Mouse (Mus musculus) testis, postnatal 10 days (tissue): Measurements from ENCODE around the gene Adad2.

Source experiments
- DNase-seq: peaks from one replicate; pipeline ENCODE4 v3.0.0; 2021; ENCODE audit warnings: low spot score

Gene Adad2

GRCm38 (mm10) chr8:119641058-119641457, 28.5 kb downstream of the Adad2 start:
- DNase-seq: no peak

- DNase-seq: no peak
These were observed 30.4 kb downstream of the Adad2 start for GRCm38 (mm10) chr8:119642960-119643359.

GRCm38 (mm10) chr8:119644429-119644960, 31.9 kb downstream of the Adad2 start:
- no peak for DNase-seq

DNA sequence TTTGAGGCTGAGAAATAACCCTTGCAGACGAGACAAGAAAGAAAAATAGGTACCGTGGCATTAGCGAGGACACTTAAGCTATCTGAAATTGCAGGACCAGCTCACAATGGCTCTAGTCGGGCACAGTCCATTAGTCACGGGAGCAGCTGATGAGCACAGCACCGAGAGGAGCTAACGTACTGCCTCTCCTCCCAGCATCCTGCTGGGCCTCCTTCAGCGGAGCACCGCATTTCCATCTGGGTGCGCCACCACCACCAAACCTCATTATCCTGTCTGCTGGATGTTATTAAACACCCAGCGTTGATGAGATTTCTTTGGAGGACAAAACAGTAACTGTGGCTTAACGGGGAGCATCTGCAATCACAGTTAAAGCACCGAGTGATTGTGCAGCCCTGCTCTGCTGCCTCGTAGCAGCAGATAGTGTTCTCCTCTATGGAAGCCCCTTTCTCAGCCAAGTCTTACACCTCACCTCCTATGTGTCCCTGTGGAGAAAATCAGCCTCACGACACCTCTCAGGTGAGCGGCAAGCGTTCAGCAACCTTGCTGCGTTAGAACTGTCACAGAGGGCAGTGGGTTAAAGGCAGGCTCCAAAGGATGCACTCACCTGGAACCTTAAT, 32.5 kb downstream of the Adad2 start:
- DNase-seq: no peak

GRCm38 (mm10) chr8:119646197-119646596, 33.6 kb downstream of the Adad2 start:
- DNase-seq: no peak

DNA sequence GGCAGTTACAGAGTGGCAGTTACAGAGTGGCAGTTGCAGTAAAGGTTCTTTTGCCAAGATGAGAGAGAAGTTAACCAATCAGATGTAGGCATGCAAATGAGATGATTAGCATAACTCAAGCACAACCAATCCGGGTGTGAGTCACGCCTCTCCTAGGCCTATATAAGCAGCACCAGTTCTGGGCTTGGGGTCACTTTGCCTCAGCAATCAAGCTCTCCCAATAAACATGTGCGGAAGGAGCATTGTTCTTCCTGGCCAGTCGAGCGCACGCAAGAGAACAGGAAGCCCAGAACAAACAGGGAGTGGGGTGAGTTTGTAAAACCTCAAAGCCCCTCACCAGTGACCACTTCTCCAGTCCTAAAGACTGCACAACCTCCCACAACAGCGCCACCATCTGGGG, 34.3 kb downstream of the Adad2 start:
- no peak for DNase-seq

GRCm38 (mm10) chr8:119651324-119651723, 38.8 kb downstream of the Adad2 start:
- DNase-seq: no peak

DNA sequence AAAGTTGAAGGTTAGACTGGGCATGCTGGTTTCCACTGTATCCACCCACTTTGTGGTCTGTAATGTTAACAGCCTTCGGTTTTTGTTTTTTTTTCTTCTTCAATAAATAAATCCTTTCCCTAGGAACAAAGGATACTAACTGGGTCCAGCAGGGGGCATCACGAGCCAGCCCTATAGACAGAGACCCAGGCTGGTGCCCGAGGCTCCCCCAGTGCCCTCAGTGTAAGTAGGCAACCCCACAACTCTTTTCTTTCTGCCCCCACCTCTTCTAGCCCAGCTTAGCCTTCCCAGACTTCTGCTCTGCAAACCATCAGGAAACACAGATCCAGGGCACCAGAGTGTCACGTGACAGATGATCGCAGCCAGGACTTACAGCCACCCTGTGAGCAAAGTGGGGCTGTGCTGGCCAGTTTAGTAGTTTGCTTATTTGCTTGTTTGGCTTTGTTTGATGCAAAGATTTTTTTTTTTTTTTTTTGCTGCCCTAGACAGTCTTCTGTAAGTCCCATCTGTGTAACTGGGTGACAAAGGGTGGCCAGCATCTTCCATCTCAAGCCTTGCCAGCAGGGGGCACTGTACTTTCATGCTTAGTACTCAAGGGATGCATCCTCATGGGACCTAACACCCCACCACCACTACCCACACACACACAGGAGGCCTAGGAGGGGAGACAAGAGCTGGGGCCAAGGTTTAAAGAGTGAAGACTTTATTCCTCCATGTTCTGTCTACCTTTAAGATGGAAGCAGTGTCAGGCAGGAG, 44.3 kb downstream of the Adad2 start:
- peak; percentile 81 for DNase-seq

DNA sequence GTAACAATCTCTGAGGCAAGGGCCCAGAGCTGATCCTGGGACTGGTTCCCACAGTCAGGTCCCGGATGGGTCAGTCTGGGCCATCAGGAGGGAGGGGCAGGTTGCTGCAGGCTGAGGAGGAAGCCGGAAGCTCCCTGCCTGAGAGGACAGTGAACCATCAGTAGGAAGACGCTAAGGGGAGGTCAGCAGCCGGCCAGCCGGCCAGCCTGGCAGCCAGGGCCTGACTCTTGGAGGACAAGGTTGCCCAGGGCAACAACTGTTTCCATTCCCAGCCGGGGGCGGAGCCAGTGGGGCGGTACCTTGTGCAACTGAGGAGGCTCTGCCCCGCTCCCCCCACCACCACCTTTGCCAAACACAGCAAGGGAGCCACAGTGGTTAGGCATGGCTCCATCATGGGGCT, 48.5 kb downstream of the Adad2 start:
- peak; percentile 88 for DNase-seq

- DNase-seq: no peak
These were observed 49.3 kb downstream of the Adad2 start for GRCm38 (mm10) chr8:119661892-119662291.

- no peak for DNase-seq
These were observed 50.9 kb downstream of the Adad2 start for GRCm38 (mm10) chr8:119663440-119663839.

DNA sequence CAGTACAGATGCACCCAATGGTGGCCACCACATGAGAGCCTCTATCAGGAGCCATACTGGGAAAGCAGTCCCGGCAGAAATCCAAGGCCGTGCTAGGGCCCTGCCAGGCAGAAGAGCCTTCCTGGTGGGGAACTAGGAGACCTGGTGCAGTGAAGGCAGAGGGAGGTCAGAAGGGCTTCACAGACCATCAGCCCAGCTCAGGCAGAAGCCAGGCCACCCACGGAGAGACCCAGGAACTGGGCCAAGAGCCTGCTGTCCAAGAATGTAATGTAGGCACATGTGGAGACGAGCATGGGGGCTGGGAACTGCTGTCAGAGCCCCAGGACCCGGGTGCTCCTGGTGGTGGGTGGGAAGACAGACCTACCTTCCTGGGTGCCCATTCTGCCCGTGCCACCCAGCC, 52.7 kb downstream of the Adad2 start:
- DNase-seq: peak; percentile 86
